Mouse (Mus musculus): ENCODE data around the gene Prl7b1.

- TF ChIP-seq CTCF (IDR thresholded peaks at IDR 0.05; ENCODE audit: insufficient read depth, low read depth, low read length) (no peak), POLR2A (IDR thresholded peaks at IDR 0.05; ENCODE audit: insufficient read depth, low read depth, low read length) (no peak)
Measured at GRCm38 (mm10) chr13:27582071-27582470, 28.3 kb downstream of the Prl7b1 start, which contains the start of gene Prl8a1.
